Mouse (Mus musculus) liver, embryonic 14.5 days (tissue): ENCODE results near the gene Cadm3. TPM values are rescaled to one million over a fixed set of nuclear protein-coding genes. Genes with fewer than 3 reads are reported as not detected.
A peak's percentile ranks its signal among the peaks of the same experiment; 100 is the strongest.

Experiments used
- ATAC-seq: fragments of 200-750 bp; cut with Nextera tagmentation; 2 replicates; pipeline ENCODE4 v1.8.0; 2017; ENCODE audit warnings: moderate number of reproducible peaks, mild to moderate bottlenecking, moderate library complexity; ENCODE audit not compliant: insufficient read depth
- DNase-seq, 3 experiments: peaks; one replicate each; pipeline ENCODE4 v3.0.0-alpha.2; 2012 to 2013; ENCODE audit warnings: low read depth in 3 of 3, low spot score in 3 of 3
- H3K27ac ChIP-seq: fragments of 300-500 bp; sonication (generic); 2 replicates; pipeline ENCODE4 v1.5.1; 2014; ENCODE audit warnings: moderate library complexity, mild to moderate bottlenecking, control low read depth, inconsistent platforms
- H3K27me3 ChIP-seq: fragments of 300-500 bp; sonication (generic); 2 replicates; pipeline ENCODE4 v1.6.1; 2014; ENCODE audit warnings: mild to moderate bottlenecking, low read length, moderate library complexity; ENCODE audit not compliant: control insufficient read depth, insufficient read depth
- H3K36me3 ChIP-seq: fragments of 300-500 bp; sonication (generic); replicated peaks from 2 replicates; pipeline ENCODE4 v1.6.1; 2014; ENCODE audit warnings: low read depth; ENCODE audit not compliant: control insufficient read depth, insufficient read depth
- H3K4me1 ChIP-seq, 2 experiments: fragments of 200-500 bp in 1 of 2; fragments of 300-500 bp in 1 of 2; sonication (generic) in 1 of 2; replicated peaks; 2 replicates each; pipeline ENCODE4 v1.6.1; 2012 to 2014; ENCODE audit warnings: antibody characterized with exemption in 1 of 2, inconsistent platforms in 1 of 2, low read length in 1 of 2; ENCODE audit not compliant: control insufficient read depth in 2 of 2, insufficient read depth in 2 of 2
- H3K4me2 ChIP-seq: fragments of 300-500 bp; sonication (generic); 2 replicates; pipeline ENCODE4 v1.6.1; 2014; ENCODE audit warnings: low read depth, mild to moderate bottlenecking, control low read depth, moderate library complexity
- H3K4me3 ChIP-seq, 2 experiments: fragments of 200-500 bp in 1 of 2; fragments of 300-500 bp in 1 of 2; sonication (generic) in 1 of 2; 2 replicates each; pipeline ENCODE4 v1.5.1; 2012 to 2014; ENCODE audit warnings: low read depth in 2 of 2, low read length in 2 of 2, mild to moderate bottlenecking in 2 of 2, control low read depth in 1 of 2, inconsistent platforms in 1 of 2, moderate library complexity in 1 of 2; ENCODE audit not compliant: insufficient read depth in 1 of 2
- H3K9ac ChIP-seq: fragments of 300-500 bp; sonication (generic); replicated peaks from 2 replicates; pipeline ENCODE4 v1.6.1; 2014; ENCODE audit warnings: mild to moderate bottlenecking, control low read depth, moderate library complexity
- H3K9me3 ChIP-seq: fragments of 300-500 bp; sonication (generic); 2 replicates; pipeline ENCODE4 v1.6.1; 2016; ENCODE audit warnings: low read length, mixed read lengths; ENCODE audit not compliant: control insufficient read depth
- CTCF ChIP-seq: IDR thresholded peaks from 2 replicates; pipeline ENCODE4 v1.5.1; 2016; ENCODE audit warnings: antibody characterized with exemption, low read depth, control low read depth
- EP300 ChIP-seq: IDR thresholded peaks from 2 replicates; pipeline ENCODE4 v1.6.1; 2016; ENCODE audit warnings: antibody characterized with exemption, low read depth
- WGBS: fragments of 180-500 bp; shearing (Covaris S2); extraction: QIAGEN DNeasy Blood & Tissue Kit; methylation state at CpG from one replicate; pipeline ENCODE4 v1.1.7; 2014; ENCODE audit not compliant: insufficient replicate concordance; 5-methylcytosine and 5-hydroxymethylcytosine counted together
- polyA plus RNA-seq, 2 experiments: library from polyadenylated mRNA; depleted of rRNA in 1 of 2; stranded (reverse) in 1 of 2; unstranded in 1 of 2; fragments of >200 nt; fragmentation: Nextera tagmentation in 1 of 2; extraction: Ambion mirVana in 1 of 2; gene quantifications; 2 replicates each; pipeline versions ENCODE4 v1.2.1 to v1.2.3; 2012 to 2014

Cadm3 gene
- polyA plus RNA-seq, 2 experiments = 0.42 to 0.89 TPM

DNA sequence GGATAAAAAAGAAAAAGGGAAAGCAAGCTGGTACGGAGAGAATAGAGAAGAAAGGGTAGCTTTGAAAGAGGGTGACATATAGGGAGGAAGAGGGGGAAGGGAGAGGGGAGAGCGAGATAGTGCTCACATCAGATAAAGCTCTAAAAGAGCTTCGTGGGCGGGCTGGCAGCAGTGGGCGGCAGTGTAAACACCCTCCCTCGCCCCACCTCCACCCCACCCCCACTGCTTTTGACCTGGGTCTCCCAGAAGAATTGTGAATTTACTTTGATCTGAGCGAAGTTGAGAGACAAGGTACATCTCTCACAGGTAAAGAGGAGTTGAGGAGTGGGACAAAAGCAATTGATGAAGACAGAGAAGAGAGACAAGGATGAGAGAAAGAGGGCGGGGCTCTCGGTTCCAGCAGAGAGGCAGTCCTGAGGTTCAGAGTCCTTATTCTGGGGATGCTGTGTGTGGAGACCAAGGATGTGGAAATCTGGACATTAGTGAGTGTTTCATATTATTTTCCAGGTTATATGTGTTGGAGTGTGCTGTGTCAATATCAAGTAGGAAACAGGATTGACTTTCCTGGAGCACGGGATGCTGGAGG is 17.0 kb downstream of the Cadm3 start, which contains the start of gene Aim2:
Aim2 (plus strand) TSS at position 508 of the 586 bp plus-strand sequence.
- DNase-seq (no peak), ATAC-seq (peak; percentile 85)
- peak within 1 kb of the TSS; percentile 61 to 67 for H3K4me3 ChIP-seq
- TF ChIP-seq EP300 (no peak), CTCF (no peak)
- peak within 1 kb of the TSS; percentile 86 for H3K4me2 ChIP-seq
- no peaks in the 10 kb centered on the region; the same call in 1 of the 2 replicates for H3K36me3 ChIP-seq
- H3K4me1 ChIP-seq = peaks cover 33 to 40% of the 10 kb centered on the region in 2 experiments
- H3K27me3 ChIP-seq = no peaks in the 10 kb centered on the region
- H3K27ac ChIP-seq = peak within 1 kb of the TSS; percentile 64
- peak within 1 kb of the TSS; percentile 76 for H3K9ac ChIP-seq
- H3K9me3 ChIP-seq = no peaks in the 10 kb centered on the region
- 9% methylated on average over 10 of the region's 10 CpGs for WGBS

DNA sequence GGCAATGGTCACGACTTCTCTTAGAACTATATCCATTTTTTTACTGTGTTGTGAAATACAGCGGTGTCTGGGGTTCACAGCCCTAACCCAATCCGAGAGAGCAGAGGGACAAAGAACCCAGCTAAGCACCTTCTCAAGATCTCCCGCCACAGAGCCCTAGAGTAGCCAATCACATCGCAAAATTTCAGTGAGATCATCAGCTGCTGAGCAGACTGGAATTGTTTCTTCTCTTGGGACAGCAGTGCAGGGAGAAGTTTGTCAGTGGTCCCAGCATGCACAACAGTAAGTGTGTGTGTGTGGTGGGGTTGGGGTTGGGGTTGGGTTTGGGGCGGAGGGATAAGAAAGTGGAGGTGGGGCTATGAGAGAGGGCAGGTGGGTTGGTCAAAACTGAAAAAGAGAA is 17.5 kb downstream of the Cadm3 start:
- H3K9ac ChIP-seq = peak overlapping the region; percentile 76
- no peaks in the 10 kb centered on the region for H3K9me3 ChIP-seq
- peak overlapping the region; percentile 61 to 67 for H3K4me3 ChIP-seq
- peaks cover 28 to 36% of the 10 kb centered on the region in 2 experiments for H3K4me1 ChIP-seq
- ATAC-seq = peak; percentile 83
- TF ChIP-seq EP300 (no peak), CTCF (no peak)
- H3K27me3 ChIP-seq = no peaks in the 10 kb centered on the region
- WGBS = 2% methylated on average over 6 of the region's 6 CpGs
- DNase-seq = peak; percentile 53 to 74 (median 70)
- no peaks in the 10 kb centered on the region; the same call in 1 of the 2 replicates for H3K36me3 ChIP-seq
- H3K4me2 ChIP-seq = peak overlapping the region; percentile 86
- peak overlapping the region; percentile 64 for H3K27ac ChIP-seq

DNA sequence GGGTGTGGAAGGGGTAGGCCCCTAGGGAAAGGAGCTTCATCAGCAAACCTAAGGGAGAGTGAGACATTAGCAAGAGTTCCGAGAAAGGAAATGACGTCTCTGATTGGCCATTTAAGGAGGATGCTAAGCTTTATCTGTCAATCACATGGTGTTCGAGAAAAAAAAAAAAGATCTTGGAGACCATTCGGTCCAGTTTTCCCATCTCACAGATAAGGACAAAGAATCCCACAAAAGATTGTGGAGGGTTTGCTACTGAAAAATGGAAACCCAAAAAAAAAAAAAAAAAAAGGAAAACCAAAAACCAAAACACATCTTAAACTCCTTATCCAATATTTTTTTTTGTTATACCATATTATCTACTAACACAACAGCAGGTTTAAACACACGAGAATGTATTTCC is 18.3 kb downstream of the Cadm3 start:
- Histone ChIP-seq H3K4me1 (peaks cover 21 to 36% of the 10 kb centered on the region in 2 experiments), H3K27me3 (no peaks in the 10 kb centered on the region), H3K4me3 (no peak overlapping the region), H3K36me3 (no peaks in the 10 kb centered on the region; the same call in 1 of the 2 replicates), H3K9me3 (no peaks in the 10 kb centered on the region), H3K9ac (no peak overlapping the region), H3K27ac (no peak overlapping the region), H3K4me2 (peak overlapping the region; percentile 86)
- TF ChIP-seq EP300 (no peak), CTCF (no peak)
- ATAC-seq = no peak
- 47% methylated on average over 5 of the region's 5 CpGs for WGBS
- no peak for DNase-seq

DNA sequence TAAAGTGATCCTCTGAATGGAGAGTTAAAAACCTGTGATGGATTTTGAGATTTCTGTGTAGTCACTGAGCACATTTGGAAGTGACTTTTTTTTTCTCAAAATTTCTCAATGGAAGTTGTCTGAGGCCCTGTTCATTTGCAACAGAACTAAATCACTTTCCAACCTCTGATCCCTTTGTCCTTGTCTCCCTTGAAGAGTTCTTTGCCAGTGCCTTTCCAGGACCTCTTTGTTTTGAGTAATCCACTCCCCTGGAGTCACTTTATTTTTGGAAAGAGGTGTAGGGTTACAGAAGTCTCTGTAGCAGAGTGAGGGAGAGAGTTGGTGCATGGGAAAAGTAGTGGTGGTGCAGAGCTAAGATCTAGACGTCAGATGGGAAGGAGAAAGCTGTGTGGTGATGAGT is 19.0 kb downstream of the Cadm3 start:
- H3K4me1 ChIP-seq = peaks cover 21 to 36% of the 10 kb centered on the region in 2 experiments

DNA sequence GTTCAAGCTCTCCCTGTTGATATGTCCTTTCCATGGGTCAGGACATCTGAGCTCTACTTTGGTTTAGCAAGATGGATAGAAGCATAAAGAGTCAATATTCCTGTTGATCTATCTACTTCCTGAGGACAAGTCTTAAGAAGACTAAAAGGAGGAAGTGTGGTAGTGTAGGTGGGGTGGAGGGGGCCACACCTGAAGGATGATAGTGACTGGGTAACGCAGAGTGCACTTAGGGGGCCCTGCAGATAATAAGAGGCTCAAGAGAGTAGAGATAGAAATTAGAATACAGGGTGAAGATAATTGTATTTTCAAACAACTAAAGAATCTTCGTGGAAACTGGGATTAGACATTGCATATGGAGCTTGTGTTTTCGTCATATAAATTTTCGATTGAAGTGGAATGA is 22.4 kb downstream of the Cadm3 start:
- WGBS = 59% methylated on average over 4 of the region's 4 CpGs
- no peak for ATAC-seq
- H3K4me1 ChIP-seq = peaks cover 18 to 33% of the 10 kb centered on the region in 2 experiments

More for the DNA sequence above, 19.0 kb downstream of the Cadm3 start:
- DNase-seq (no peak), ATAC-seq (no peak)
- H3K4me3 ChIP-seq = no peak overlapping the region
- H3K9ac ChIP-seq = no peak overlapping the region
- TF ChIP-seq EP300 (no peak), CTCF (no peak)
- no peak overlapping the region for H3K27ac ChIP-seq
- H3K9me3 ChIP-seq = no peaks in the 10 kb centered on the region
- WGBS = 20% methylated on average over 1 of the region's 1 CpGs
- no peaks in the 10 kb centered on the region for H3K27me3 ChIP-seq
- H3K36me3 ChIP-seq = no peaks in the 10 kb centered on the region; the same call in 1 of the 2 replicates
- no peak overlapping the region for H3K4me2 ChIP-seq

More for the DNA sequence above, 22.4 kb downstream of the Cadm3 start:
- Histone ChIP-seq H3K36me3 (no peaks in the 10 kb centered on the region), H3K9me3 (no peaks in the 10 kb centered on the region), H3K4me2 (no peak overlapping the region), H3K4me3 (no peak overlapping the region), H3K27me3 (no peaks in the 10 kb centered on the region), H3K9ac (no peak overlapping the region), H3K27ac (no peak overlapping the region)
- no peak for DNase-seq
- TF ChIP-seq EP300 (no peak), CTCF (no peak)
